Mouse (Mus musculus) megakaryocyte progenitor cell, adult 5-6 weeks (primary cell): ENCODE data around the gene F2rl1. TPM values are rescaled to one million over a fixed set of nuclear protein-coding genes. Genes with fewer than 3 reads are reported as not detected.

ENCODE experiments used
- ATAC-seq: replicated peaks from 2 replicates; pipeline ENCODE4 v1.8.0; 2016; ENCODE audit warnings: mild to moderate bottlenecking, moderate TSS enrichment, inconsistent platforms; ENCODE audit not compliant: poor library complexity
- total RNA-seq, 2 experiments: library from RNA; stranded (forward) in 1 of 2; stranded (reverse) in 1 of 2; fragments of 157-497, 149-512 nt in 1 of 2; fragments of 200-1000 nt in 1 of 2; gene quantifications; 2 replicates each; pipeline versions ENCODE4 v1.2.3 to v1.2.4; 2015 to 2017

The F2rl1 gene
- total RNA-seq, 2 experiments from 2014 or later = 0.04 to 0.27 TPM

DNA sequence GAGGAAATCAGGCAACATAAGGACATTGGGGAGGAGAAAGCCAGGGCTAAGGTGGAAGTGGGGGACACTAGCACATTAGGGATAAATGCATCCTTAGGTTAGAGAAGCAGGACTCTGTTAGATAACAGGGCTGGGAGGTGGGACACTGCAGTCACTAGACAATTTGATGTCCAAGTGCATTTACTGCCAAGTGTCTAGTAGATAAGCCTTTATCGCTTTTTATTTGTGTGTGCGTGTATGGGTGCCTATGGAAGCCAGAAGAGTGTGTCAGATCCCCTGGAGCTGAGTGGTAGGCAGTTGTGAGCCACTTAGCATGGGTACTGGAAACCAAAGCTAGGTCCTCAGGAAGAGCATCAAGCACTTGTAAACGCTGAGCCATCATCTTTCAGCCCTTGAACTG is 50.7 kb downstream of the F2rl1 start:
- peak; percentile 55 for ATAC-seq

DNA sequence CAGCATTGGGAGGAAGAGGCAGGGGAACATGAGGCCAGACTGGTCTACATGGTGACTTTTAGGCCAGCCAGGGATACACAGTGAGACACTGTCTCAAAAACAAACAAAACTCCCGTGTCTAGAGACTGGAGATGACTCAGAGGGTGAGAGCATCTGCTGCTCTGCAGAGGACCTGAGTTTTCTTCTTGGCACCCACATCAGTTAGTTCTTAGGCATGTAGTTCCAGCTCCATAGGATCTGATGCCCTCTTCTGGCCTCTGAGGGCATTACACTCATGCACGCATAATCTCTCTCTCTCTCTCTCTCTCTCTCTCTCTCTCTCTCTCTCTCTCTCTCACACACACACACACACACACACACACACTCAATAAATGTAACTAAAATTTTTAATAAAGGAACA is 54.1 kb downstream of the F2rl1 start:
- peak; percentile 58 for ATAC-seq

Other genes starting within 250 kb of the F2rl1 start
- 37.9 and 45.4 TPM in 2 replicates for gene Zbed3, start 201.6 kb downstream of the F2rl1 start, total RNA-seq (2015)
- 7.9 and 8.5 TPM in 2 replicates for gene Zbed3, start 201.6 kb downstream of the F2rl1 start, total RNA-seq (2017)
- gene Aggf1, start 149.9 kb downstream of the F2rl1 start, total RNA-seq (2015) = 31.9 and 34.5 TPM in 2 replicates
- gene Aggf1, start 149.9 kb downstream of the F2rl1 start, total RNA-seq (2017) = 49.5 and 57.0 TPM in 2 replicates
- gene Crhbp, start 80.3 kb downstream of the F2rl1 start, total RNA-seq (2015) = not detected in 2 replicates
- not detected in 2 replicates for gene Crhbp, start 80.3 kb downstream of the F2rl1 start, total RNA-seq (2017)
- not detected in 2 replicates for gene S100z, start 46.5 kb downstream of the F2rl1 start, total RNA-seq (2015)
- not detected in 2 replicates for gene S100z, start 46.5 kb downstream of the F2rl1 start, total RNA-seq (2017)
- 3.8 and 9.6 TPM in 2 replicates for gene F2r, start 93.3 kb upstream of the F2rl1 start, total RNA-seq (2015)
- gene F2r, start 93.3 kb upstream of the F2rl1 start, total RNA-seq (2017) = 2.5 and 6.2 TPM in 2 replicates
- 0.73 and 1.0 TPM in 2 replicates for gene F2rl2, start 171.6 kb upstream of the F2rl1 start, total RNA-seq (2015)
- gene F2rl2, start 171.6 kb upstream of the F2rl1 start, total RNA-seq (2017) = 0.07 TPM in 1 of 2 replicates, not detected in the other